Mouse (Mus musculus) midbrain, embryonic 15.5 days (tissue): Measurements from ENCODE around the gene Ppp1r15a. TPM values are rescaled to one million over a fixed set of nuclear protein-coding genes. Genes with fewer than 3 reads are reported as not detected.
"Not testable (repeated sequence)": the region's sequence is repeated elsewhere in the genome, so short reads cannot be mapped to it uniquely, and the experiment has no call there.

ENCODE experiments used
- ATAC-seq: fragments of 200-750 bp; cut with Nextera tagmentation; replicated peaks from 2 replicates; pipeline ENCODE4 v1.8.0; 2017; ENCODE audit warnings: moderate TSS enrichment
- H3K27ac ChIP-seq: fragments of 300-500 bp; sonication (generic); 2 replicates; pipeline ENCODE4 v1.5.1; 2015; ENCODE audit warnings: mild to moderate bottlenecking, inconsistent platforms
- H3K27me3 ChIP-seq: fragments of 300-500 bp; sonication (generic); replicated peaks from 2 replicates; pipeline ENCODE4 v1.6.1; 2015; ENCODE audit warnings: inconsistent platforms
- H3K36me3 ChIP-seq: fragments of 300-500 bp; sonication (generic); replicated peaks from 2 replicates; pipeline ENCODE4 v1.6.1; 2015; ENCODE audit warnings: inconsistent platforms
- H3K4me1 ChIP-seq: fragments of 300-500 bp; sonication (generic); 2 replicates; pipeline ENCODE4 v1.6.1; 2015; ENCODE audit warnings: inconsistent platforms
- H3K4me2 ChIP-seq: fragments of 300-500 bp; sonication (generic); 2 replicates; pipeline ENCODE4 v1.6.1; 2015; ENCODE audit warnings: inconsistent platforms, mild to moderate bottlenecking, moderate library complexity
- H3K4me3 ChIP-seq: fragments of 300-500 bp; sonication (generic); 2 replicates; pipeline ENCODE4 v1.5.1; 2015; ENCODE audit warnings: mild to moderate bottlenecking, inconsistent platforms
- H3K9ac ChIP-seq: fragments of 300-500 bp; sonication (generic); 2 replicates; pipeline ENCODE4 v1.6.1; 2015; ENCODE audit warnings: mild to moderate bottlenecking, inconsistent platforms
- H3K9me3 ChIP-seq: fragments of 300-500 bp; sonication (generic); 2 replicates; pipeline ENCODE4 v1.6.1; 2016; ENCODE audit warnings: inconsistent platforms
- WGBS: fragments of 180-500 bp; shearing (Covaris S2); methylation state at CpG from one replicate; pipeline ENCODE4 v1.1.7; 2015; ENCODE audit warnings: mixed read lengths; 5-methylcytosine and 5-hydroxymethylcytosine counted together
- polyA plus RNA-seq: library from polyadenylated mRNA; unstranded; fragments of >200 nt; fragmentation: Nextera tagmentation; extraction: Ambion mirVana; gene quantifications from 2 replicates; pipeline ENCODE4 v1.2.1, GENCODE M21; 2015

Ppp1r15a gene
- polyA plus RNA-seq, 1 experiment from 2014 or later: 11.7 TPM

GRCm38 (mm10) chr7:45522957-45523676 lies 3.0 kb downstream of the Ppp1r15a start:
- no peaks in the 10 kb centered on the region for H3K36me3 ChIP-seq
- WGBS: 77% methylated on average over 18 of the region's 18 CpGs
- H3K4me3 ChIP-seq: no peak overlapping the region
- 0 out of 2 replicates have a peak overlapping the region, but pooled peaks have one; percentile 10 for H3K9ac ChIP-seq
- peaks cover 21% of the 10 kb centered on the region for H3K4me1 ChIP-seq
- no peaks in the 10 kb centered on the region for H3K9me3 ChIP-seq
- H3K4me2 ChIP-seq: no peak overlapping the region
- H3K27ac ChIP-seq: no peak overlapping the region
- ATAC-seq: no peak
- no peaks in the 10 kb centered on the region for H3K27me3 ChIP-seq

- no peaks in the 10 kb centered on the region for H3K9me3 ChIP-seq
- peak overlapping the region; percentile 49 for H3K4me3 ChIP-seq
- H3K4me2 ChIP-seq: peak overlapping the region; percentile 55
- WGBS: 58% methylated on average over 16 of the region's 16 CpGs
- no peaks in the 10 kb centered on the region for H3K36me3 ChIP-seq
- H3K4me1 ChIP-seq: peaks cover 21% of the 10 kb centered on the region
- 0 out of 2 replicates have a peak overlapping the region, but pooled peaks have one; percentile 39 for H3K9ac ChIP-seq
- ATAC-seq: no peak
- peak overlapping the region; percentile 85; the same call in 1 of the 2 replicates for H3K27ac ChIP-seq
- H3K27me3 ChIP-seq: no peaks in the 10 kb centered on the region
Measured at GRCm38 (mm10) chr7:45522194-45522752, 3.8 kb downstream of the Ppp1r15a start.

GRCm38 (mm10) chr7:45521728-45522184 lies 4.3 kb downstream of the Ppp1r15a start:
- no peaks in the 10 kb centered on the region for H3K36me3 ChIP-seq
- peak overlapping the region; percentile 55 for H3K4me2 ChIP-seq
- peak overlapping the region; percentile 85 for H3K27ac ChIP-seq
- no peaks in the 10 kb centered on the region for H3K9me3 ChIP-seq
- WGBS: under 1% methylated on average over 28 of the region's 28 CpGs
- H3K27me3 ChIP-seq: no peaks in the 10 kb centered on the region
- H3K4me3 ChIP-seq: peak overlapping the region; percentile 49
- peak; percentile 78 for ATAC-seq
- peaks cover 21% of the 10 kb centered on the region for H3K4me1 ChIP-seq
- H3K9ac ChIP-seq: peak overlapping the region; percentile 39

- WGBS: 92% methylated on average over 7 of the region's 7 CpGs
- H3K36me3 ChIP-seq: no peaks in the 10 kb centered on the region
- no peaks in the 10 kb centered on the region for H3K9me3 ChIP-seq
- H3K4me2 ChIP-seq: no peak overlapping the region
- H3K27me3 ChIP-seq: no peaks in the 10 kb centered on the region
- H3K27ac ChIP-seq: no peak overlapping the region
- H3K4me1 ChIP-seq: peaks cover 21% of the 10 kb centered on the region
- no peak for ATAC-seq
- H3K9ac ChIP-seq: no peak overlapping the region
- no peak overlapping the region for H3K4me3 ChIP-seq
Measured at GRCm38 (mm10) chr7:45520605-45521004, 5.5 kb downstream of the Ppp1r15a start.

DNA sequence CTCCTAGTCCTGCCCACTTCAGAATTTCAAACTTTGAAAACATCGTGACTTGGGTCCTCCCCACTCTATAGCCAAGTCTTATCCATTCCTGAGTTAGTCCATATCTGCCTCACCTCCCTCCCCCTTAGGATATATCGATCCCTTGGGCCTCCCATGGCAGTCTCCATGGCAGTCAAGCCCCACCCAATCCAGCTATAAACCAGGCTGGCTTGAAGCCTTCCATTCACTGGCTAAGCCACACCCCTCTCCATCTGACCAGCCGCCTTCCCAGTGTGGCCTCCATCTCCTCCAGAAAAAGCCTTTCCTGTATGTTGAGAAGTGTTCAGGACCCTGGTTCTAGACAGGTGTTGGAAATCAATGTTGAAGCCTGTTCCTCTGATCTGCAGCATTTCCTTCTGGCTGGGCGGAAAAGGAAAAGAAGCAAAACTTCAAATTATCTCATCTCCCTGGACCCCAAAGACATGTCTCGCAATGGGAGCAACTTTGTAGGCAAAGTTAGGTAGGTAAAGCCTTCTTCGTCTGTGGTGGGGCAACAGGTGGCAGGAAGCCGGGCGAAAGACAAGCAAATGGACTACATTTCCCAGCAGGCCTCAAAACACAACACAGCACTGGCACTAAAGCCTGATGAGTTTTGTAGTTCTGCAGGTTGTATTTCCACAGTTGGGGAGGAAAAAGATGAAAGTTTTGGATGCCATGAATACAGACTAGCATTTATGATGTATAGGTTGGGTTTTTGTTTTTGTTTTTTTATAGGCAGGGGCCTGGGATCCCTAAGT lies 6.5 kb downstream of the Ppp1r15a start:
- ATAC-seq: no peak
- no peak overlapping the region for H3K4me3 ChIP-seq
- no peaks in the 10 kb centered on the region for H3K27me3 ChIP-seq
- no peak overlapping the region for H3K27ac ChIP-seq
- H3K4me2 ChIP-seq: no peak overlapping the region
- H3K9ac ChIP-seq: no peak overlapping the region
- no peaks in the 10 kb centered on the region for H3K9me3 ChIP-seq
- 78% methylated on average over 8 of the region's 8 CpGs for WGBS
- peaks cover 10% of the 10 kb centered on the region for H3K4me1 ChIP-seq
- H3K36me3 ChIP-seq: no peaks in the 10 kb centered on the region

- Histone ChIP-seq H3K27ac (no peak overlapping the region), H3K36me3 (no peaks in the 10 kb centered on the region), H3K9me3 (no peaks in the 10 kb centered on the region), H3K27me3 (no peaks in the 10 kb centered on the region), H3K4me2 (no peak overlapping the region), H3K4me1 (peaks cover 9% of the 10 kb centered on the region; the same call in 1 of the 2 replicates), H3K9ac (no peak overlapping the region), H3K4me3 (no peak overlapping the region)
- ATAC-seq: no peak
- WGBS: 93% methylated on average over 16 of the region's 16 CpGs
Measured at GRCm38 (mm10) chr7:45518618-45519017, 7.5 kb downstream of the Ppp1r15a start.

GRCm38 (mm10) chr7:45516846-45517245 lies 9.2 kb downstream of the Ppp1r15a start:
- H3K4me1 ChIP-seq, H3K36me3 ChIP-seq, H3K4me2 ChIP-seq, H3K4me3 ChIP-seq, H3K27me3 ChIP-seq, H3K9ac ChIP-seq, ATAC-seq, H3K9me3 ChIP-seq, H3K27ac ChIP-seq: not testable (repeated sequence)
- WGBS: 68% methylated on average over 5 of the region's 5 CpGs

- Histone ChIP-seq H3K27ac (no peak overlapping the region), H3K9me3 (no peaks in the 10 kb centered on the region), H3K9ac (no peak overlapping the region), H3K36me3 (no peaks in the 10 kb centered on the region), H3K27me3 (no peaks in the 10 kb centered on the region), H3K4me1 (no peaks in the 10 kb centered on the region), H3K4me2 (no peak overlapping the region), H3K4me3 (no peak overlapping the region)
- no peak for ATAC-seq
- 28% methylated on average over 16 of the region's 16 CpGs for WGBS
Measured at GRCm38 (mm10) chr7:45515436-45515835, 10.6 kb downstream of the Ppp1r15a start.

- H3K4me1 ChIP-seq: peaks cover 3% of the 10 kb centered on the region
- H3K27me3 ChIP-seq: no peaks in the 10 kb centered on the region
- H3K9me3 ChIP-seq: no peaks in the 10 kb centered on the region
- no peak overlapping the region for H3K4me3 ChIP-seq
- H3K36me3 ChIP-seq: no peaks in the 10 kb centered on the region
- ATAC-seq: no peak
- H3K4me2 ChIP-seq: no peak overlapping the region
- no peak overlapping the region for H3K27ac ChIP-seq
- 89% methylated on average over 7 of the region's 7 CpGs for WGBS
- no peak overlapping the region for H3K9ac ChIP-seq
Measured at GRCm38 (mm10) chr7:45514411-45514810, 11.7 kb downstream of the Ppp1r15a start.

GRCm38 (mm10) chr7:45509912-45510787 lies 15.9 kb downstream of the Ppp1r15a start, which contains the start of gene Nucb1:
Gene Nucb1 (minus strand): TSS chr7:45510406.
- Histone ChIP-seq H3K4me1 (peaks cover 16% of the 10 kb centered on the region), H3K27me3 (no peaks in the 10 kb centered on the region), H3K9me3 (no peaks in the 10 kb centered on the region), H3K9ac (peak within 1 kb of the TSS; percentile 83), H3K27ac (peak within 1 kb of the TSS; percentile 86), H3K4me3 (peak within 1 kb of the TSS; percentile 81), H3K4me2 (peak within 1 kb of the TSS; percentile 93), H3K36me3 (0 out of 2 replicates have a peak, but pooled peaks cover 4% of the 10 kb centered on the region)
- peak; percentile 93 for ATAC-seq
- WGBS: under 1% methylated on average over 44 of the region's 44 CpGs

- Histone ChIP-seq H3K9ac (peak overlapping the region; percentile 83), H3K4me2 (peak overlapping the region; percentile 93), H3K9me3 (no peaks in the 10 kb centered on the region), H3K36me3 (0 out of 2 replicates have a peak, but pooled peaks cover 4% of the 10 kb centered on the region), H3K27ac (peak overlapping the region; percentile 86), H3K4me1 (peaks cover 16% of the 10 kb centered on the region), H3K27me3 (no peaks in the 10 kb centered on the region), H3K4me3 (peak overlapping the region; percentile 81)
- 44% methylated on average over 19 of the region's 19 CpGs for WGBS
- peak; percentile 31 for ATAC-seq
Measured at GRCm38 (mm10) chr7:45509181-45509882, 16.7 kb downstream of the Ppp1r15a start.
